ENCODE assay signal across 8 mouse cellular contexts in the genomic region with DNA sequence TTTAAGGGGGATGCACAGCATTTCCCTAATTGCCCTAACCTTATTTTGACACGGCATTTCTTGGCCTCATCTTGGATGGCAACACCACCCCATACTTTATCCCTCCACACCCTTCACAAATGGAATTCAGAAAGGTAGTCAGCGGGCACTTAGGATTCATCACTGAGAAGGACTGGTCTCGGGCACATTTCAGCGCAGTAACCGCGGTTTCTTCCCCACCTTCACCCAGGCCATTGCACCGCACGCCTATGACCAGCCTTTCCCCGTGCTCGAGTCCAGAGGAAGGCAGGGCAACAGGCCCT. TPM values are rescaled to one million over a fixed set of nuclear protein-coding genes. Genes with fewer than 3 reads are reported as not detected.
A peak's percentile ranks its signal among the peaks of the same experiment; 100 is the strongest.
DNase-seq lines count a peak whose midpoint lies in the region; ATAC-seq and TF ChIP-seq lines count a peak whose summit lies in the region.

No protein-coding gene starts in this region.

- H3K36me3 ChIP-seq in kidney, embryonic 16.5 days (ENCODE audit: insufficient read depth, low read length) = no peaks in the 10 kb centered on the region
- H3K36me3 ChIP-seq in hindbrain, embryonic 12.5 days = 0 out of 2 replicates have a peak, but pooled peaks cover 3% of the 10 kb centered on the region
- H3K36me3 ChIP-seq in midbrain, embryonic 13.5 days = 0 out of 2 replicates have a peak, but pooled peaks cover 6% of the 10 kb centered on the region

- peak overlapping the region; percentile 73 for H3K4me3 ChIP-seq in kidney, embryonic 16.5 days (ENCODE audit: low read length)
- peak overlapping the region; percentile 80 for H3K4me3 ChIP-seq in hindbrain, embryonic 12.5 days
- peak overlapping the region; percentile 82 for H3K4me3 ChIP-seq in midbrain, embryonic 13.5 days (replicated peaks)

- no peak for TF ChIP-seq CTCF in brain, embryonic 14.5 days (IDR thresholded peaks at IDR 0.05; ENCODE audit: borderline replicate concordance, extremely low read depth, insufficient read depth, insufficient read length)

- WGBS in kidney, embryonic 16.5 days = 4% methylated on average over 10 of the region's 10 CpGs
- WGBS in hindbrain, embryonic 12.5 days = 9% methylated on average over 10 of the region's 10 CpGs
- 8% methylated on average over 10 of the region's 10 CpGs for WGBS in midbrain, embryonic 13.5 days

- H3K27ac ChIP-seq in kidney, embryonic 16.5 days (ENCODE audit: low read length) = no peak overlapping the region
- H3K27ac ChIP-seq in hindbrain, embryonic 12.5 days = no peak overlapping the region
- 0 out of 2 replicates have a peak overlapping the region, but pooled peaks have one; percentile 86 for H3K27ac ChIP-seq in midbrain, embryonic 13.5 days

- no peaks in the 10 kb centered on the region for H3K27me3 ChIP-seq in kidney, embryonic 16.5 days (ENCODE audit: insufficient read depth, low read length)
- peaks cover 15% of the 10 kb centered on the region for H3K27me3 ChIP-seq in hindbrain, embryonic 12.5 days
- peaks cover 22% of the 10 kb centered on the region for H3K27me3 ChIP-seq in midbrain, embryonic 13.5 days

- TF ChIP-seq POLR2A in brain, embryonic 14.5 days (IDR thresholded peaks at IDR 0.05; ENCODE audit: borderline replicate concordance, extremely low read depth, insufficient read depth, insufficient read length, poor library complexity, severe bottlenecking) = no peak

- H3K4me2 ChIP-seq in kidney, embryonic 16.5 days (replicated peaks; ENCODE audit: low read depth, low read length) = peak overlapping the region; percentile 90
- peak overlapping the region; percentile 73 for H3K4me2 ChIP-seq in hindbrain, embryonic 12.5 days (replicated peaks)
- peak overlapping the region; percentile 89 for H3K4me2 ChIP-seq in midbrain, embryonic 13.5 days (replicated peaks)

- DNase-seq in kidney, adult 18-20 months = no peak
- DNase-seq in brain, embryonic 14.5 days (ENCODE audit: low read depth) = peak; percentile 7
- no peak for DNase-seq in Muller cell, postnatal 12 days (ENCODE audit: inconsistent ontology term)

- H3K9me3 ChIP-seq in kidney, embryonic 16.5 days (ENCODE audit: low read length) = no peaks in the 10 kb centered on the region
- no peaks in the 10 kb centered on the region for H3K9me3 ChIP-seq in hindbrain, embryonic 12.5 days (replicated peaks)
- no peaks in the 10 kb centered on the region for H3K9me3 ChIP-seq in midbrain, embryonic 13.5 days

- ATAC-seq in kidney, embryonic 16.5 days (ENCODE audit: low FRiP score, low TSS enrichment) = no peak
- no peak for ATAC-seq in hindbrain, embryonic 12.5 days (ENCODE audit: low FRiP score)
- ATAC-seq in midbrain, embryonic 13.5 days = no peak; the same call in 1 of the 2 replicates
- no peak for ATAC-seq in frontal cortex, adult (ENCODE audit: low TSS enrichment)
- no peak for ATAC-seq in CD4-positive, CD25-positive, alpha-beta regulatory T cell, adult 4 months

- peak overlapping the region; percentile 91 for H3K9ac ChIP-seq in kidney, embryonic 16.5 days (replicated peaks; ENCODE audit: low read length)
- peak overlapping the region; percentile 85 for H3K9ac ChIP-seq in hindbrain, embryonic 12.5 days
- peak overlapping the region; percentile 92 for H3K9ac ChIP-seq in midbrain, embryonic 13.5 days (replicated peaks)

- peaks cover 33% of the 10 kb centered on the region for H3K4me1 ChIP-seq in kidney, embryonic 16.5 days (ENCODE audit: insufficient read depth, low read length)
- H3K4me1 ChIP-seq in hindbrain, embryonic 12.5 days = peaks cover 16% of the 10 kb centered on the region
- peaks cover 19% of the 10 kb centered on the region for H3K4me1 ChIP-seq in midbrain, embryonic 13.5 days (replicated peaks)

RNA-seq across cellular contexts. Expression of gene Fnbp1, which starts 1.1 kb away (rescaled TPM):
- polyA plus RNA-seq in kidney, embryonic 16.5 days (2015; fragmentation: Nextera tagmentation; extraction: Ambion mirVana) = 19.4 and 24.3 TPM in 2 replicates
- polyA plus RNA-seq in brain, embryonic 14.5 days (2012; rRNA removed) = 34.1 and 46.3 TPM in 2 replicates
- 18.7 and 19.9 TPM in 2 replicates for polyA plus RNA-seq in hindbrain, embryonic 12.5 days (2016; fragmentation: Nextera tagmentation; extraction: Ambion mirVana)
- 14.9 and 16.9 TPM in 2 replicates for polyA plus RNA-seq in midbrain, embryonic 13.5 days (2015; fragmentation: Nextera tagmentation; extraction: Ambion mirVana)
- polyA plus RNA-seq in CD4-positive, CD25-positive, alpha-beta regulatory T cell, adult 4 months (2017; shearing (Covaris generic)) = 10 to 100 TPM; 78.2 to 90.0 TPM

RNA-seq across cellular contexts. Expression of gene Gpr107, which starts 11.4 kb away (rescaled TPM):
- 38.3 and 41.6 TPM in 2 replicates for polyA plus RNA-seq in kidney, embryonic 16.5 days (2015; fragmentation: Nextera tagmentation; extraction: Ambion mirVana)
- polyA plus RNA-seq in brain, embryonic 14.5 days (2012; rRNA removed) = 34.1 and 35.3 TPM in 2 replicates
- polyA plus RNA-seq in hindbrain, embryonic 12.5 days (2016; fragmentation: Nextera tagmentation; extraction: Ambion mirVana) = 43.1 and 46.6 TPM in 2 replicates
- 37.5 and 40.0 TPM in 2 replicates for polyA plus RNA-seq in midbrain, embryonic 13.5 days (2015; fragmentation: Nextera tagmentation; extraction: Ambion mirVana)
- 10 to 100 TPM; 56.6 to 60.7 TPM for polyA plus RNA-seq in CD4-positive, CD25-positive, alpha-beta regulatory T cell, adult 4 months (2017; shearing (Covaris generic))
